Mouse (Mus musculus): ENCODE measurements around the gene Ghrhr.

Gene Ghrhr

GRCm38 (mm10) chr6:55396176-55396575 is 20.1 kb downstream of the Ghrhr start:
- no peak for DNase-seq (ENCODE audit: low read depth)

DNA sequence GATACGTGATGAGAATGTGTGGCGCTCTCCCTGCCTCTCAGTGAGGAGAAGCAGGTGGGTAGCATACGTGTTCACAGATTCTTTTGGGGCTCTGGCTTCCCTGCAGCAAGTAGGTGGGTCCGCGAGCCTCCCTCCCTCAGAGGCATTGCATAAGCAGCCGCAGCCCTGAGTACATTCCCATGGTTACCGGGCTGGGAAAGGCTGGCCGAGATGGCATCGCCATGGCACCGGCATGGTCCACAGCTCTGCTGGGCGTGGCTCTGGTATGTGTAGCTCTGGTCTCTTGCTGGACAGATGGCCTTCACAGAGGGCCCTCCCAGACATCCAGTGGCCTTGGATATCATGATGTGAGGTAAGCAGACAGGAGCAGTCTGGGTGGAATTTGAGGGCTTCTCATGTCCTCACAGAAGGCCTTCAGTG is 20.5 kb downstream of the Ghrhr start:
- no peak for DNase-seq (ENCODE audit: low read depth)

- DNase-seq (ENCODE audit: low read depth), result no peak
These were observed 23.0 kb downstream of the Ghrhr start for GRCm38 (mm10) chr6:55398869-55399628.

DNA sequence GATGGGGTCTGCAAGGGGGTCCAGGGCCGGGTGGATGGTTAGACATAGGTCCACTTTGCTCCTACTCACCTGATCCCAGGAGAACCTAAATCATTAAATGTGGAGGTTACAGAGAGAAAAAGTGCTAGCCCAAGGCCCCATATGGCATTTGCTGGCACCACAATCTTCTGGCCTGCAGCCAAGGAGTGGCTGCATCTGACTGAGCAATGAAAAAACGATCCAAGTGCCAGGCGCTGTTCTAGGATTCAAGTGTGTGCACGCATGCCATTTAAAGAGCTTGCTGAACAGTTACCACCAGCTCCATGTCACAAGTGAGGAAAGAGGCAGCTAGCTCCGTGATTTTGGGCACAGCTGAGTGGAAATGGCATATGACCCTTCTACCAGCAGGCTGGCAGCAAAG is 23.8 kb downstream of the Ghrhr start:
- no peak for DNase-seq (ENCODE audit: low read depth)

- no peak for DNase-seq (ENCODE audit: low read depth)
These were observed 26.1 kb downstream of the Ghrhr start for GRCm38 (mm10) chr6:55402041-55402776.

GRCm38 (mm10) chr6:55403411-55404309 is 27.6 kb downstream of the Ghrhr start:
- no peak for DNase-seq (ENCODE audit: low read depth)

DNA sequence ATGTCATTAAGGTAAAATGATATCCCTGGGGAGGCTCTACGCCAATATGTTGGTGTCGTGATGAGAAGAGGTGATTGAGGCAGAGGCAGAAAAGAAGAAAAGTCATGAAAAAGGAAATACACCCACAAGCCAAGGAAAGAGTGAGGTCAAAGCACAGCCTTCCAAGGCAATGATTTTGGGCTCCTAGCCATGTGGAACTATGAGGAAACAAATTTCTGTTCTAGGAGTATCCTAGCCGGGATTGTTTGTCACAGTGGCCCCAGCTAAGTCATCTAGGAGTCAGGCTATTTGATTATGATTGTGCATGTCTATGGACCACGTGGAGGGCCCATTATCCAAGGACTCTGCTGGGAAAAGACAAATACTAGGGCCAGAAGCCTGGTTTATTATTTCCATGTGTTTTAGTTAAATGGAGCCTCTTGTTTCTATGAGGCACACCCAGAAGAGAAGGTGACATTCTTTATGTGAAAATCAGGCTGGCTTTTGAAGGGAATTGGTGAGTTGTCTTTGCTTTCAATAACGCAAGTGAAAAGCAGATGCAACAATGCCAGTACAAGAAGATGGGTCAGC is 28.4 kb downstream of the Ghrhr start:
- DNase-seq (ENCODE audit: low read depth), result no peak

GRCm38 (mm10) chr6:55407345-55407744 is 31.2 kb downstream of the Ghrhr start:
- no peak for DNase-seq (ENCODE audit: low read depth)

GRCm38 (mm10) chr6:55410119-55410775 is 34.2 kb downstream of the Ghrhr start:
- DNase-seq (ENCODE audit: low read depth), result no peak

DNA sequence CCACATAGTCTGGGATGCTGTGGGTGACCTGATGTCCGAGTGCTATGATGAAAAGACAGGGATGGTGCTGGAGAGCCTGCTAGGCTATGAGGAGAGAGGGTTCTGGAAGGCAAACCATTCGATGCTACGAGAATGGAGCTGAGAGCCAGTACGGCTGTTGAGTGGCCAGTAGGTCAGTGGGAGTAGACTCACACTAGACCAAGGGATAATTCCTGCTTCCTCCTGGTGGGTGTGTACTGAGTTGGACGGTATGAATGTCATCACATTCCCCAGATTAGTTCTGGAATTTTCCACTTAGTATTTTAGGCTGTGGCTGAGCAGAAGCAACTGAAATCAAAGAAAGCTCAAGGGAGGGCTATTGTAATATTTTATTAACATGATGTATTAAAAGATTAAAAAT is 34.9 kb downstream of the Ghrhr start:
- DNase-seq (ENCODE audit: low read depth), result no peak

DNA sequence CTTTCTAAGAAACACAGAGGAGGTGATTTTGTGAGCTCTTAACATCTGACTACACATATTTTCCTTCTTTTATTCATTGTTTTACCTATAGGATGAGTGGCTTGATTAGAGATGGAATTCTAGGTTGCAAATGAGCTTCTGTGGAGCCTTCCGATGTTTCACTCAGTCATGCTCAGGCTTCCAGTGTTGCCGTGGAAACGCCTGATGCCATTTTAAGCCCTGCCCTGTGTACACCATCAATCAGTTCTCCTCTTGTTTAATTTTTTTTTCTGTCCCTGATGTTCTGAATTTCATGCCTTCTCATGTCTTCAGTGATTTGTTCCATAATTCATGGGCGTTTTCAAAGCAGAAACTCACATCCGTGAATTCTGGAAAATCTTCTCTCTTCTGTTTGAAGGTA is 40.1 kb downstream of the Ghrhr start:
- no peak for DNase-seq (ENCODE audit: low read depth)

- no peak for DNase-seq (ENCODE audit: low read depth)
These were observed 42.8 kb downstream of the Ghrhr start for GRCm38 (mm10) chr6:55418746-55419410.

DNA sequence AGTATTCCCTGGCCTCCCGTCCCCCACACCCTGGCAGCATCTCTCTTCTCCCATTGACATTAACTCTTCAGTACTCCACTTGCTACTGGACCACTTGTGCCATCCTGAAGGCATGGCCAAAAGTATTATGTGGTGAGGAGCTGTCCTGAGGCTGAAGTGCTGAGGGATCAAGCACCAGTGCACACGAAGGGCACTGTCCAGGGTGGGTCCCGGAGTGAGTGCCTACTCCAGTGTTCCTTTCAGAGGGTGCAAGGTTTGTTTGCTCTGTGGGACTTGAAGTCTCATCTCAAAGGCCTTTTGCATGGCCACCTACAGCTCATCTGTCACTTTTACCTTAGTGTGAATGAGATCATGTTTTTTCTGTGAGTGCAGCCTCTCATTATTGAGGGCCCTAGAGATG is 44.3 kb downstream of the Ghrhr start:
- DNase-seq (ENCODE audit: low read depth), result no peak

DNA sequence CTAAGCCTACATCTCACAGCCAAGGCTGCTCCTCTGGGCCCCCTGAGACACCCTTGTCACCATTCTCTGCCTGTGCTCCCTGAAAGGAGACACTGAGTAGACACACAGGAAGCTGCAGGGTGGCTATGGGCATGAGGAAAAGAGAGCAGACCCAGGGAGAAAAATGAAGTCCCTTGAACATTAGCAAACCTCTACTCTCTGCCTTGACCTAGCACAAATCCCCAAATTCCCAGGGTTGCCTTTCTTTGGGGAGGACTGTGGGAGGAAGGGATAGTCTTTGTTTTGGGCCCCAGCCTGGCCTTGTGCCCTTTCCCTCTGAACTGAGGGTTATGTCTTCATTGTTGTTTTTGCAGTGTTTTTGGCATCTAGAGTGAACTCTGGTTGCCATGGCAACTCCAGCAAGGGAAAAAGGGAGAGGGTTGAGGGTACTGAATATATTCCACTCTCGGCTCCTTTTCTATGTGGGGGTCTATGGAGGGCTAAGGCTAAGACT is 44.8 kb downstream of the Ghrhr start:
- no peak for DNase-seq (ENCODE audit: low read depth)

- DNase-seq (ENCODE audit: low read depth), result no peak
These were observed 56.0 kb downstream of the Ghrhr start for GRCm38 (mm10) chr6:55432121-55432520.

DNA sequence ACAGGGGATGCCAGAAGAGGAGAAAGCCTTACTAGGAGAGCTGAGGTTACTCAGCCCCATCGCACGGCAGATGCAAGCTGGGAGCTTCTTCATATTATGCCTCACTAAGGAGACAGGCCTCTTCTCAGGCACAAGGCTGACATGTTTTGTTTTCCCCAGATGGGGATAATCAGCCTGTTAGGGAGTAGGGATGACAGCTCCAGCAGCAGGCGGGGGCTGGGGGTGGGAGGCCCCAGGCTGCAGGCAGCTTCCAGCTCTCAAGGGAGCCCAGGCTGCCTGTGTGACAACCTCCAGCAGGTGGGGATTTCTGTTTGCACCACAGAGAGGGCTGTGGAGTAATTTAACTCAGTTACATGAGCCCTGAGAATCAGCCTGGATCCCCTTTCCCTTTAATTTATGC is 58.3 kb downstream of the Ghrhr start:
- no peak for DNase-seq (ENCODE audit: low read depth)

GRCm38 (mm10) chr6:55435266-55436159 is 59.4 kb downstream of the Ghrhr start:
- DNase-seq (ENCODE audit: low read depth), result no peak

GRCm38 (mm10) chr6:55437919-55438318 is 61.8 kb downstream of the Ghrhr start:
- DNase-seq (ENCODE audit: low read depth), result no peak

Data from induced T-regulatory cell, adult 2 months (primary cell).